19 mouse cellular contexts compared by ENCODE assay signal in genomic region chr10:89253799-89254198, GRCm38 (mm10).
"Had no signal": no experiment of that assay in that cellular context is flagged by ENCODE, and none has a peak within 500 bp of the region (broad histone marks: within the 10 kb centered on the region; RNA-seq: fewer than 3 reads in every experiment).

No protein-coding gene starts in this region.

- H3K4me3 ChIP-seq: intestine, embryonic 15.5 days; kidney, embryonic 15.5 days; limb, embryonic 12.5 days; limb, embryonic 15.5 days; midbrain, embryonic 12.5 days; midbrain, embryonic 15.5 days; neural tube, embryonic 12.5 days; neural tube, embryonic 15.5 days had no signal

- H3K27ac ChIP-seq: intestine, embryonic 15.5 days; kidney, embryonic 15.5 days; limb, embryonic 12.5 days; limb, embryonic 15.5 days; liver, embryonic 14.5 days; midbrain, embryonic 12.5 days; neural tube, embryonic 12.5 days; neural tube, embryonic 15.5 days had no signal

- DNase-seq: kidney, adult 11 months; kidney, adult 8-10 months; kidney, postnatal 10 days; kidney, postnatal 36 days; left cerebral cortex, postnatal 4 days; liver, postnatal 0 days; lung, postnatal 14 days; lung, postnatal 4 days; thymus, adult 18-20 months; thymus, postnatal 36 days had no signal
